Mouse (Mus musculus) MEL-GATA-1-ER (cell line): Measurements from ENCODE around the gene Surf6.

ENCODE experiments used
- DNase-seq: peaks from one replicate; pipeline ENCODE4 v3.0.0-alpha.2; 2012; ENCODE audit warnings: low read depth; ENCODE audit errors: extremely low read depth

Gene Surf6

GRCm38 (mm10) chr2:26902467-26903220 is at the start of gene Surf6:
Surf6 (minus strand) TSS chr2:26902879.
- peak; percentile 97 for DNase-seq

- no peak for DNase-seq
These were observed 49.5 kb upstream of the Surf6 start for GRCm38 (mm10) chr2:26952193-26952592.

- no peak for DNase-seq
These were observed 48.7 kb upstream of the Surf6 start for GRCm38 (mm10) chr2:26951346-26951905.

- no peak for DNase-seq
These were observed 47.7 kb upstream of the Surf6 start for GRCm38 (mm10) chr2:26950411-26950810.

GRCm38 (mm10) chr2:26943253-26943652 is 40.6 kb upstream of the Surf6 start:
- DNase-seq: no peak

- DNase-seq: no peak
These were observed 38.9 kb upstream of the Surf6 start for GRCm38 (mm10) chr2:26941539-26941938.

DNA sequence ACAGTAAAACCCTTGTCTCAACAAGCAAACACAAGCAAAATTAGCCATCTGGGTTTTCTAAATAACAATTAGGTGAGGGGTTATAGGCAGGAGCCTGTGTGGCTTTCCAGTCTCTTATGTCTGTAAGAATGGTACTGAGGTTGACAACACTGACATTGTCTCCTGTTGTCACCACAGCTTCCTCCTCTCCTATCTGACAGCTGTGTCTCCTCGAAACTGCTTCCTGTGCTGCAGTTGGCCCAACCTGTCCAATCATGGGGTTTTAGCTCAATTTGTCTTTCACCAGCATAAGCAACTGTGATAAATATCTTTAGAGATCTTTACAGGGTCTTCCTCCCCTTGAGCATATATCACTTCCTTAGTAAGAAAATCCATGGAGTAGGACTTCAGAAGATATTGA is 33.7 kb upstream of the Surf6 start:
- no peak for DNase-seq

- no peak for DNase-seq
These were observed 32.6 kb upstream of the Surf6 start for GRCm38 (mm10) chr2:26935286-26935685.

DNA sequence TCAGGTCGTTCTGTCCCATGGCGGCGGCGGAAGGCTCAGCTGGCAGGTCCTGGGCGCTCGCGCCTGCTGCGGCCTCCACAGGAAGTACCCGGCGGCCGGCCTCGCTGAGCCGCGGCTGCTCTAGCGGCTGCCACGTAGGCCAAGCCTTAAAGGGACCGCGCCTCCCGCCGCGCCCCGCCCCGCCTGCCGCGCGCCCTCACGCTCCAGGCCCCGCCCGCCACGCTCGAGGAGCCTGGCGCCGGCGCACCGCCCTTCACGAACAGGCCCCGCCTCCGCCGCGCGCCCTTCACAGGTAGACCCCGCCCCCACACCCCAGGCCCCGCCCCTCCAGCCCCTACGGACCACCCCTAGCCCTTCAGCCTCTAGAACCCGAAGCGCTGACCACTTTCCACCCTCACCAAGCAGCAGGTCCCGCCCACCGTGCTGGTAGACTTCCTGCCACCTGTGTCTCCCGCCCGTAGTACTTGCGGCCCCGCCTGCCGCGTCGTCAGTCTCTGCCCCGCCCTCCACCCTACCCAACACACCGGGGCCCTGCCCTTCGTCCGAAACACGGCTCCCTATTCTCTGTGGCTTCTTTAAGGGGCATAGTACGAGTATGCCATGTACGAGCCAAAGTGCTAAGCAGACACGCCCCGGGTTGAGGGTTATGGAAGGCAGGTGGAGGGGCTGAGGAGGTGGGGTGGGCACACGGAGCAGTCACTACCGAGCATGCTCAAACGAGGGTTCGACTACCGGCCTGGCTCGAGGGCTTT is 30.8 kb upstream of the Surf6 start, which contains the start of the genes Surf4 and Stkld1:
Gene Surf4, minus strand, starts transcription at position 625 of the 752 bp plus-strand sequence.
Gene Stkld1, plus strand, starts transcription at position 744 of the 752 bp plus-strand sequence.
- peak; percentile 88 for DNase-seq

GRCm38 (mm10) chr2:26932473-26933303 is 30.0 kb upstream of the Surf6 start:
- no peak for DNase-seq

DNA sequence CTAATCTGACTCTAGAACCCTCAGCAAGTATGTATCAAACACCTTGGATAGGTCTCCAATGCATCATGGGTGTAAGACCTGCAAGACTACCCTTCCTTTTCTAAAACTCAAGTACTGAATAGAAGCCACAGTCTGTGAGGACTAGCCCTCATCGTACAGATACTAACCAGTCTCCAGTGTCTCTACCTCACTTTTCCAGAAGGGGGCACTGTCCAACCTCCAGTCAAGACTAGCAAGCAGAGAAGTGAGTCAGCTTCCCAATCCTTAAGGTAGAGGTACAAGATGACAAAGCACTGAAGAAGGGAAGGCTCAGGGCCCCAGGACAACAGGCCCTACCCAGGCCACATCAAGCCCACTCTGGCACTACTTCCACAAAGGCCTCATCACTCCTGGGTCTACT is 27.7 kb upstream of the Surf6 start:
- peak; percentile 64 for DNase-seq

GRCm38 (mm10) chr2:26927745-26928476 is 25.2 kb upstream of the Surf6 start:
- no peak for DNase-seq

DNA sequence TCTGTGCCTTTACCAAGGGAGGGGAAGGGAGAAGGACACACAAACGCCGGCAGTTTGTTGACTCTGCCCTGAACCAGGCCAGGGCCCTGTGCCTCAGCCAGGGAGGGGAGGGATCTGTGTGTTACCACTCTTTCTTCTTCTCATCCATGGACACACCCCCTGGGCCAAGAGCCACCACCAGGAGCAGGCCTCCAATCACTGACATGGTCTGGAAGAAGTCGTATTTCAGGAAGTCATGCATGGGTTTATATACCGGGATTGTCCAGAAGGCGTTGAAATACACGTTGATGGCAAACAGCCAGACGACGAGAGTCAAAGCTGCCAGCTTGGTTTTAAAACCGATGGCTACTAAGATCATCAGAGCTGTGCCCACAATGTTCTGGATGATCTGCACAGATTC is 19.1 kb upstream of the Surf6 start:
- no peak for DNase-seq

GRCm38 (mm10) chr2:26920190-26920855 is 17.6 kb upstream of the Surf6 start:
- DNase-seq: no peak

DNA sequence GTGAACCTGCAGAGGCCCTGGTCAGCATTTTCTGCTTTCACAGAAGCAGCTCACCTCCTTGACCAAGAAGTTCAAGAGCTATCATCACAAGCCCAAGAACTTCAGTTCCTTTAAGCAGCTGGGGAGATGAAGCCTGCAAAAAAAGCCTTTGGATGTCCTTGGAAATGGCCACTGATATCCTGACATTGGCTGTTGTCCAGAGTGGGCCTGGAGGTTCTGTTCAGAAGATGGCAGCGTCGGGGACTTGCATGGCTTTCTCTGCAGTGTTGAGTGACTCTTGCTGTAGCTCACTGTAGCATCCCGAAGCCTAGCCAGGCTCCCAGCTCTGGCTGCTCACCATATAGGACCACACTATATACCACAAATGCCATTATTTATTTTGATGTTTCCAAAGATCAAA is 17.0 kb upstream of the Surf6 start:
- DNase-seq: no peak

GRCm38 (mm10) chr2:26916738-26917137 is 14.1 kb upstream of the Surf6 start:
- no peak for DNase-seq

GRCm38 (mm10) chr2:26915927-26916728 is 13.4 kb upstream of the Surf6 start, which contains the start of the genes Surf2 and Surf1:
Surf2 (plus strand) TSS chr2:26916367.
Surf1 (minus strand) TSS chr2:26916530.
- DNase-seq: no peak

DNA sequence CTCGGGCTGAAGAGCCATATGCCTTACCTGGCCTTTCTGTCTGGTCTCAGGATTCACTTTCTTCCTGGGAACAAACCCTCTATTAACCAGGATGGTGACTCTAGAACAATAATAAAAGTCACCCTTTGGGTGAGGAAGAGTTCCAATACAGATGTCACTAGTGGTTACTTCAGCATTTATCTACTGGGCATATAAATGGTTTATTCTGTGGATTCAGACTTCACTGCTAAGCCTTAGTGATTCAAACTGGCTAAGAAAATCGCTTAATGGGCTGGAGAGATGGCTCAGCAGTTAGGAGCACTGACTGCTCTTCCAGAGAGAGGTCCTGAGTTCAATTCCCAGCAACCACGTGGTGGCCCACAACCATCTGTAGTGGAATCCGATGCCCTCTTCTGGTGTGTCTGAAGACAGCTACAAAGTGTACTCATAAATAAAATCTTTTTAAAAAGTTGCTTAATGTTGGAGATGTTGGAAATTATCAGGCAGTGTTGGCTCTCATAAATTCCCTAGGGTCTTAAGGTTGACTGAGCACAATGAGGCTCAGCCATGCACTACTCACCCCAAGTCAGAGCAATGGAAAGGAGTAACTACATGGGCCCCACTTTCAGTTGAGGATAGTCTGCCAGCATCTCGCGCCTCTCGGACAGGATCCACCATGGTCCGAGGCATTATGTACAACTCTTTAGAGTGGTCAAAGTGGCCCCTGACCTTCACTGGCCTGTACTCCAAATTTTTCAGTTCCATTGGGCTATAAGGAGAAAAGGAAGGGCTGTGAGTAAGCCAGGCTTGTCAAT is 11.7 kb upstream of the Surf6 start:
- DNase-seq: no peak
